In genomic region chr13:21158785-21159474, GRCm38 (mm10) we compare ENCODE assay signal across 8 mouse cellular contexts. TPM values are rescaled to one million over a fixed set of nuclear protein-coding genes. Genes with fewer than 3 reads are reported as not detected.
DNase-seq lines count a peak whose midpoint lies in the region; ATAC-seq and TF ChIP-seq lines count a peak whose summit lies in the region.

No protein-coding gene starts in this region.

- peak overlapping the region; percentile 29; the same call in 1 of the 2 replicates for H3K9ac ChIP-seq in intestine, embryonic 15.5 days
- peak overlapping the region; percentile 56 for H3K9ac ChIP-seq in limb, embryonic 12.5 days (replicated peaks)
- H3K9ac ChIP-seq in midbrain, embryonic 13.5 days (replicated peaks), result peak overlapping the region; percentile 67

- no peak overlapping the region for H3K27ac ChIP-seq in cortical plate, adult 2 months (ENCODE audit: insufficient read depth, low read length)
- H3K27ac ChIP-seq in intestine, embryonic 15.5 days, result no peak overlapping the region
- no peak overlapping the region for H3K27ac ChIP-seq in limb, embryonic 12.5 days
- H3K27ac ChIP-seq in midbrain, embryonic 13.5 days, result no peak overlapping the region

- peak; percentile 72 for TF ChIP-seq CTCF in cortical plate, adult 2 months (IDR thresholded peaks at IDR 0.05; ENCODE audit: extremely low read depth, insufficient read depth, low read length)

- TF ChIP-seq POLR2A in cortical plate, adult 2 months (IDR thresholded peaks at IDR 0.05; ENCODE audit: extremely low read depth, insufficient read depth, low read length), result no peak

- peak overlapping the region; percentile 72 for H3K4me2 ChIP-seq in intestine, embryonic 15.5 days (replicated peaks)
- H3K4me2 ChIP-seq in limb, embryonic 12.5 days, result peak overlapping the region; percentile 92
- H3K4me2 ChIP-seq in midbrain, embryonic 13.5 days (replicated peaks), result peak overlapping the region; percentile 93

- no peaks in the 10 kb centered on the region for H3K4me1 ChIP-seq in cortical plate, adult 2 months (ENCODE audit: control insufficient read depth, insufficient read depth, low read length)
- H3K4me1 ChIP-seq in intestine, embryonic 15.5 days (replicated peaks), result no peaks in the 10 kb centered on the region
- peaks cover 3% of the 10 kb centered on the region; the same call in 1 of the 2 replicates for H3K4me1 ChIP-seq in limb, embryonic 12.5 days (replicated peaks)
- H3K4me1 ChIP-seq in midbrain, embryonic 13.5 days (replicated peaks), result peaks cover 18% of the 10 kb centered on the region

- H3K36me3 ChIP-seq in intestine, embryonic 15.5 days, result no peaks in the 10 kb centered on the region
- no peaks in the 10 kb centered on the region for H3K36me3 ChIP-seq in limb, embryonic 12.5 days
- H3K36me3 ChIP-seq in midbrain, embryonic 13.5 days, result no peaks in the 10 kb centered on the region

- peak; percentile 54 for ATAC-seq in intestine, embryonic 15.5 days
- ATAC-seq in limb, embryonic 12.5 days (ENCODE audit: insufficient number of reproducible peaks, insufficient read depth, low FRiP score, low TSS enrichment, low read depth), result no peak
- peak; percentile 66 for ATAC-seq in midbrain, embryonic 13.5 days

- peak overlapping the region; percentile 42 for H3K4me3 ChIP-seq in cortical plate, adult 2 months (ENCODE audit: insufficient read depth, low read length)
- H3K4me3 ChIP-seq in intestine, embryonic 15.5 days (replicated peaks), result peak overlapping the region; percentile 57
- peak overlapping the region; percentile 53 for H3K4me3 ChIP-seq in limb, embryonic 12.5 days (replicated peaks)
- peak overlapping the region; percentile 57 for H3K4me3 ChIP-seq in midbrain, embryonic 13.5 days (replicated peaks)

- under 1% methylated on average over 19 of the region's 19 CpGs for WGBS in intestine, embryonic 15.5 days
- WGBS in limb, embryonic 12.5 days, result under 1% methylated on average over 19 of the region's 19 CpGs
- under 1% methylated on average over 19 of the region's 19 CpGs for WGBS in midbrain, embryonic 13.5 days

- peak; percentile 96 for DNase-seq in heart, adult 11 months
- no peak for DNase-seq in heart, postnatal 25 days (ENCODE audit: low spot score)
- peak; percentile 81 for DNase-seq in gastrocnemius, postnatal 14 days
- peak; percentile 68 to 82 for DNase-seq in spleen, adult 18-20 months

- H3K27me3 ChIP-seq in intestine, embryonic 15.5 days (replicated peaks), result no peaks in the 10 kb centered on the region
- no peaks in the 10 kb centered on the region for H3K27me3 ChIP-seq in limb, embryonic 12.5 days
- H3K27me3 ChIP-seq in midbrain, embryonic 13.5 days, result 0 out of 2 replicates have a peak, but pooled peaks cover 2% of the 10 kb centered on the region

- H3K9me3 ChIP-seq in intestine, embryonic 15.5 days, result no peaks in the 10 kb centered on the region
- no peaks in the 10 kb centered on the region for H3K9me3 ChIP-seq in limb, embryonic 12.5 days
- no peaks in the 10 kb centered on the region for H3K9me3 ChIP-seq in midbrain, embryonic 13.5 days

- intact Hi-C loops in heart, postnatal 25 days (cut with DNase I), result loop anchor here (1.0 to 5.0 kb wide), 3 partner anchors 168 to 862 kb away; no protein-coding TSS in a partner anchor
- intact Hi-C loops in gastrocnemius, postnatal 14 days (cut with DNase I; ENCODE audit: low total_unique reads), result no loop called here

RNA-seq across cellular contexts. Expression of gene Olfr1368, which starts 13.3 kb away (rescaled TPM):
- total RNA-seq in heart, postnatal 25 days (2021), result not detected
- not detected in 2 replicates for polyA plus RNA-seq in cortical plate, adult 2 months (2012; rRNA removed)
- total RNA-seq in gastrocnemius, postnatal 14 days (2021), result not detected
- not detected in 2 replicates for polyA plus RNA-seq in intestine, embryonic 15.5 days (2015; fragmentation: Nextera tagmentation; extraction: Ambion mirVana)
- not detected in 2 replicates for polyA plus RNA-seq in limb, embryonic 12.5 days (2016; fragmentation: Nextera tagmentation; extraction: Ambion mirVana)
- not detected in 2 replicates for polyA plus RNA-seq in midbrain, embryonic 13.5 days (2015; fragmentation: Nextera tagmentation; extraction: Ambion mirVana)

RNA-seq across cellular contexts. Expression of gene Trim27, which starts 20.3 kb away (rescaled TPM):
- total RNA-seq in heart, postnatal 25 days (2021), result 10 to 100 TPM; 18.8 to 19.0 TPM
- polyA plus RNA-seq in cortical plate, adult 2 months (2012; rRNA removed), result 30.4 and 30.5 TPM in 2 replicates
- 10 to 100 TPM; 22.2 to 26.4 TPM for total RNA-seq in gastrocnemius, postnatal 14 days (2021)
- polyA plus RNA-seq in intestine, embryonic 15.5 days (2015; fragmentation: Nextera tagmentation; extraction: Ambion mirVana), result 155 and 156 TPM in 2 replicates
- polyA plus RNA-seq in limb, embryonic 12.5 days (2016; fragmentation: Nextera tagmentation; extraction: Ambion mirVana), result 180 TPM in 2 replicates
- polyA plus RNA-seq in midbrain, embryonic 13.5 days (2015; fragmentation: Nextera tagmentation; extraction: Ambion mirVana), result 87.2 and 95.5 TPM in 2 replicates

RNA-seq across cellular contexts. Expression of gene Olfr263, which starts 29.5 kb away (rescaled TPM):
- not detected for total RNA-seq in heart, postnatal 25 days (2021)
- polyA plus RNA-seq in cortical plate, adult 2 months (2012; rRNA removed), result not detected in 2 replicates
- not detected for total RNA-seq in gastrocnemius, postnatal 14 days (2021)
- polyA plus RNA-seq in intestine, embryonic 15.5 days (2015; fragmentation: Nextera tagmentation; extraction: Ambion mirVana), result not detected in 2 replicates
- not detected in 2 replicates for polyA plus RNA-seq in limb, embryonic 12.5 days (2016; fragmentation: Nextera tagmentation; extraction: Ambion mirVana)
- not detected in 2 replicates for polyA plus RNA-seq in midbrain, embryonic 13.5 days (2015; fragmentation: Nextera tagmentation; extraction: Ambion mirVana)

RNA-seq across cellular contexts. Expression of gene Olfr1369-ps1, which starts 47.6 kb away (rescaled TPM):
- not detected for total RNA-seq in heart, postnatal 25 days (2021)
- polyA plus RNA-seq in cortical plate, adult 2 months (2012; rRNA removed), result not detected in 2 replicates
- total RNA-seq in gastrocnemius, postnatal 14 days (2021), result not detected
- 0.05 TPM in 1 of 2 replicates, not detected in the other for polyA plus RNA-seq in intestine, embryonic 15.5 days (2015; fragmentation: Nextera tagmentation; extraction: Ambion mirVana)
- not detected in 2 replicates for polyA plus RNA-seq in limb, embryonic 12.5 days (2016; fragmentation: Nextera tagmentation; extraction: Ambion mirVana)
- 0.05 TPM in 1 of 2 replicates, not detected in the other for polyA plus RNA-seq in midbrain, embryonic 13.5 days (2015; fragmentation: Nextera tagmentation; extraction: Ambion mirVana)
